Mouse (Mus musculus) retina, adult 2 months (tissue): ENCODE results near the gene Tcstv3.
"Not testable (repeated sequence)": the region's sequence is repeated elsewhere in the genome, so short reads cannot be mapped to it uniquely, and the experiment has no call there.

Source experiments
- DNase-seq: peaks from one replicate; pipeline ENCODE4 v3.0.0-alpha.2; 2012; ENCODE audit warnings: low read depth, low spot score

The Tcstv3 gene

GRCm38 (mm10) chr13:120316578-120316977 lies at the start of gene Tcstv3:
Gene Tcstv3, plus strand, starts transcription at chr13:120316878.
- not testable (repeated sequence) for DNase-seq

DNA sequence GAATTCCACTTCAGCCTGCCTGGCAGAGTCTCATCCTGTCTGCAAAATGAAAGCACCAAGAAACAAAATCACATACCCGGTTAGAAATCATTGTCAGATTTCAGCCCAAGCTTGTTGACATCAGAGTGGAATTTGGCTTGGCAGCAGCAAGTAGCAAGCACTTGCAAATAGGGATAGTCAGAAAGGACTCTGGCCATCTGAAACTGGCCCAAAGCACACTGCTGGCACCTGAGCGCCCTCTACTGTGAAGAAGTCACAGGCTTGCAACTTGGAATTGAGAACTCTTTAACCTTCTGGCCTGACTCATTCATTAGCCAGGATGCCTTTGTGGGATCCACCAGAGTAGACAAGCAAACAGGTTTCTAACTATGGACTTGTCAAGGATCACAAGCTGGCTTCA lies 38.8 kb upstream of the Tcstv3 start:
- DNase-seq, result not testable (repeated sequence)

DNA sequence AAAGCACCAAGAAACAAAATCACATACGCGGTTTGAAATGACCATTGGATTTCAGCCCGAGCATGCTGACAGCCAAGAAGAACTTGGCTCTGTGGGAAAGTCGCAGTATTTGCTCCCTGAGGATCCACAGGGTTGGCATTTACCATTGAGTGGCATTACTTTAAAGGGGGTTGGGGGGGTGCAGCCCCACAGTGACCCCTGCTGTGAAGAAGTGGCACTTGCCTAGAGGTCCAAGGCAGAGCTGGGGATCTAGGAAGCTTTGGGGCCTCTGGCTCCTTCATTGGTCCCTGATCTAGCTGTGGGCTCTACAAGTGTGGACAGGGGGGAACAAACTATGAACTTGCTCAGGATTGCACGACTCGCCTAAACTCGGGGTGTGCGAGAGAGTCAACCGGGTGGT lies 37.9 kb upstream of the Tcstv3 start:
- DNase-seq, result no peak

GRCm38 (mm10) chr13:120299324-120299894 lies 17.3 kb upstream of the Tcstv3 start:
- DNase-seq, result no peak

DNA sequence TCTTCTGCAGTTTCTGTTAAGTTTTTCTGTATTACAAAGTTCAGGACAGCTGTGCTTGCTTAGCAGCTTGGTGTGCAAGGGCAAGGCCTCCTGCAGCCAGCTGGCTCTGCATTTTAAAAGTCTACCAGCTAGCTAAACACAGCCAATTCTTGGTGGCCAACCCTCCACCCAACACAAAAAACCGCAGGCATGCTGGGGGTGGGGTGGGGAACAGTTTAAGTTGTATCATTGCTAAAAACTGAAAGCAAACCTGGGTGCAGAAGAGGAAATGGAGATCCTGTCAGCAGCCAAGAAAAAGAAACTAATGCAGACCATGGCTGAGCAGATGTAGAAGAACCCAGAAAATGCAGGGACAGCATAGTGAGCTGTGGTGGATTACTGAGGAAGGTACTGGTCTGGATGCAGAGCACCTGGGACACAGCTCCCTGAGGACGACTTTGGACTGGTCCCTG lies 16.7 kb upstream of the Tcstv3 start, which contains the start of gene BC147527:
BC147527 (plus strand) TSS at position 402 of the 452 bp plus-strand sequence.
- no peak for DNase-seq

DNA sequence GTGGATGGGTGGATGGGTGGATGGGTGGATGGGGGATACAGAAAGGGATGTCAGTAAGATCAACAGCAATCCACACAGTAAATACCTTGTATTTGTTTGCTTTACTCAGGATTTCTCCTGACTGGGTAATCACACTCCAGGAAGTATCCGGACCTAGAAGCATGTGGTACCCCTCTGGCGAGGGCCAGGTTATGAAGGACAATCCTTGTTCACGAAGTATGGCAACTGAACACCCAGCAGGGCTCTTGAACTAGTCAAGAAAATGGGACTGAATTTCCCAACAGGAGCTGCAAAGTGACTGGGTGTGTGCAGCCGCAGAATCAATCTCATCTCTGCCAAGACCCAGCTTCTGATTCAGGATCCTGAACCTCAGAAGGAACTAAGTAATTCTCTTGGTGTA lies 15.8 kb upstream of the Tcstv3 start:
- no peak for DNase-seq

DNA sequence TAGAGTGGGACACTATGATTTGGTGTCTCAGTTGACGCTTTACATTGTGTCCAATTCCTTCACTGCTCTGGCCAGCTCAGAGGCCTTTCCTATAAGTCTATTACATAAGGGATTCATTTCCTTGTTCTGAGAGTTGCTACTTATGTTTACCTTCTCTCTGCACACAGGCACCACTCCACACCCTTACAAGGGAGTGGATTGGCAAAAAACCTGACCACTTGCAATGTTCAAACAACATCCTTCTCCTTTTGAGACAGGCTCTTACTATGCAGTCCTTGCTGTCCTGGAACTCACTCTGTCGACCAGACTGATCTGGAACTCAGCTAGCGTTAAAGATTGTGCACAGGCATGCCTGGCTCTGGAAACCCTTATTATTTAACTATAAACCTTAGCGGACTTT lies 5.9 kb upstream of the Tcstv3 start:
- no peak for DNase-seq

DNA sequence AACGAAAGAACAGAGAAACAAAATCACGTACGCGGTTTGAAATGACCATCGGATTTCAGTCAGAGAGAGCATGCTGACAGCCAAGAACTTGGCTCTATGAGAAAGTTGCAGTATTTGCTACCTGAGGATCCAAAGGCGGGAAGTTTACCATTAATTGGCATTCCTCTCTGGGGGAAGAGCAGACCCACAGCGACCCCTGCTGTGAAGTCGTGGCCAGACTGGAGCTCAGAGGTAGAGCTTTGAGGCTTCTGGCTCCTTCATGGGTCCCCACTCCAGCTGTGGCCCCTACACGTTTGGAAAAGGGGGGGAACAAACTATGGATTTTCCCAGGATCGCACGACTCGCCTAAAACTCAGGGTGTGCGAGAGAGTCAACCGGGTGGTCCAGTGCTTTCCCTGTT lies 3.1 kb upstream of the Tcstv3 start:
- DNase-seq, result no peak

GRCm38 (mm10) chr13:120320183-120320582 lies 3.5 kb downstream of the Tcstv3 start:
- DNase-seq, result no peak

- no peak for DNase-seq
Measured at GRCm38 (mm10) chr13:120320721-120321120, 4.0 kb downstream of the Tcstv3 start.
